Mouse (Mus musculus): ENCODE results near the gene Mrpl2. TPM values are rescaled to one million over a fixed set of nuclear protein-coding genes. Genes with fewer than 3 reads are reported as not detected.

The Mrpl2 gene
- polyA plus RNA-seq, 1 experiment = 116 TPM

- H3K27ac ChIP-seq (ENCODE audit: insufficient read depth, low read depth, low read length) = no peak overlapping the region
- TF ChIP-seq POLR2A (IDR thresholded peaks at IDR 0.05; ENCODE audit: low read depth, low read length) = no peak
- TF ChIP-seq CTCF (conservative IDR thresholded peaks at IDR 0.05; ENCODE audit: insufficient read depth, insufficient read length, low read depth, low read length) = no peak
Observed at GRCm38 (mm10) chr17:46639929-46640328, 6.1 kb upstream of the Mrpl2 start.

GRCm38 (mm10) chr17:46642060-46642459, 4.0 kb upstream of the Mrpl2 start:
- DNase-seq = no peak
- Histone ChIP-seq H3K27ac (ENCODE audit: insufficient read depth, low read depth, low read length) (no peak overlapping the region), H3K36me3 (ENCODE audit: control insufficient read depth, insufficient read depth, low read length) (peaks cover 3% of the 10 kb centered on the region), H3K4me3 (ENCODE audit: insufficient read depth, low read depth, low read length) (no peak overlapping the region), H3K27me3 (replicated peaks; ENCODE audit: control insufficient read depth, insufficient read depth, low read length) (no peaks in the 10 kb centered on the region), H3K4me1 (ENCODE audit: control insufficient read depth, insufficient read depth, low read length) (peaks cover 9% of the 10 kb centered on the region; the same call in 1 of the 2 replicates)
- 93% methylated on average over 17 of the region's 17 CpGs for WGBS
- TF ChIP-seq CTCF (conservative IDR thresholded peaks at IDR 0.05; ENCODE audit: insufficient read depth, insufficient read length, low read depth, low read length) = no peak
- TF ChIP-seq POLR2A (IDR thresholded peaks at IDR 0.05; ENCODE audit: low read depth, low read length) = no peak

More at GRCm38 (mm10) chr17:46639929-46640328, 6.1 kb upstream of the Mrpl2 start:
- Histone ChIP-seq H3K4me3 (ENCODE audit: insufficient read depth, low read depth, low read length) (no peak overlapping the region), H3K36me3 (ENCODE audit: control insufficient read depth, insufficient read depth, low read length) (peaks cover 3% of the 10 kb centered on the region), H3K4me1 (ENCODE audit: control insufficient read depth, insufficient read depth, low read length) (peaks cover 9% of the 10 kb centered on the region; the same call in 1 of the 2 replicates), H3K27me3 (replicated peaks; ENCODE audit: control insufficient read depth, insufficient read depth, low read length) (no peaks in the 10 kb centered on the region)
- 67% methylated on average over 9 of the region's 9 CpGs for WGBS
- DNase-seq = peak; percentile 18

- peaks cover 9% of the 10 kb centered on the region; the same call in 1 of the 2 replicates for H3K4me1 ChIP-seq (ENCODE audit: control insufficient read depth, insufficient read depth, low read length)
- H3K27ac ChIP-seq (ENCODE audit: insufficient read depth, low read depth, low read length) = peak overlapping the region; percentile 94
- TF ChIP-seq POLR2A (IDR thresholded peaks at IDR 0.05; ENCODE audit: low read depth, low read length) (no peak), CTCF (conservative IDR thresholded peaks at IDR 0.05; ENCODE audit: insufficient read depth, insufficient read length, low read depth, low read length) (no peak)
- 65% methylated on average over 12 of the region's 12 CpGs for WGBS
- no peak for DNase-seq
- H3K27me3 ChIP-seq (replicated peaks; ENCODE audit: control insufficient read depth, insufficient read depth, low read length) = no peaks in the 10 kb centered on the region
- H3K4me3 ChIP-seq (ENCODE audit: insufficient read depth, low read depth, low read length) = peak overlapping the region; percentile 78
- H3K36me3 ChIP-seq (ENCODE audit: control insufficient read depth, insufficient read depth, low read length) = peaks cover 3% of the 10 kb centered on the region
Observed at GRCm38 (mm10) chr17:46644152-46644805, 1.8 kb upstream of the Mrpl2 start.

GRCm38 (mm10) chr17:46644916-46645475, 1.0 kb upstream of the Mrpl2 start:
- Histone ChIP-seq H3K4me3 (ENCODE audit: insufficient read depth, low read depth, low read length) (peak overlapping the region; percentile 78), H3K36me3 (ENCODE audit: control insufficient read depth, insufficient read depth, low read length) (peaks cover 3% of the 10 kb centered on the region), H3K27me3 (replicated peaks; ENCODE audit: control insufficient read depth, insufficient read depth, low read length) (no peaks in the 10 kb centered on the region), H3K27ac (ENCODE audit: insufficient read depth, low read depth, low read length) (peak overlapping the region; percentile 94), H3K4me1 (ENCODE audit: control insufficient read depth, insufficient read depth, low read length) (peaks cover 9% of the 10 kb centered on the region; the same call in 1 of the 2 replicates)
- 2% methylated on average over 11 of the region's 11 CpGs for WGBS
- TF ChIP-seq POLR2A (IDR thresholded peaks at IDR 0.05; ENCODE audit: low read depth, low read length) = peak; percentile 53
- no peak for TF ChIP-seq CTCF (conservative IDR thresholded peaks at IDR 0.05; ENCODE audit: insufficient read depth, insufficient read length, low read depth, low read length)
- DNase-seq = peak; percentile 96

- no peak for TF ChIP-seq CTCF (conservative IDR thresholded peaks at IDR 0.05; ENCODE audit: insufficient read depth, insufficient read length, low read depth, low read length)
- no peaks in the 10 kb centered on the region for H3K27me3 ChIP-seq (replicated peaks; ENCODE audit: control insufficient read depth, insufficient read depth, low read length)
- H3K27ac ChIP-seq (ENCODE audit: insufficient read depth, low read depth, low read length) = peak overlapping the region; percentile 94
- peaks cover 3% of the 10 kb centered on the region for H3K36me3 ChIP-seq (ENCODE audit: control insufficient read depth, insufficient read depth, low read length)
- WGBS = under 1% methylated on average over 19 of the region's 19 CpGs
- H3K4me1 ChIP-seq (ENCODE audit: control insufficient read depth, insufficient read depth, low read length) = peaks cover 11% of the 10 kb centered on the region
- H3K4me3 ChIP-seq (ENCODE audit: insufficient read depth, low read depth, low read length) = peak overlapping the region; percentile 94
- DNase-seq = no peak
Observed at GRCm38 (mm10) chr17:46646322-46646662, 263 bp downstream of the Mrpl2 start.

GRCm38 (mm10) chr17:46647279-46647678, 1.2 kb downstream of the Mrpl2 start:
- Histone ChIP-seq H3K4me1 (ENCODE audit: control insufficient read depth, insufficient read depth, low read length) (peaks cover 11% of the 10 kb centered on the region), H3K4me3 (ENCODE audit: insufficient read depth, low read depth, low read length) (no peak overlapping the region), H3K27ac (ENCODE audit: insufficient read depth, low read depth, low read length) (no peak overlapping the region), H3K36me3 (ENCODE audit: control insufficient read depth, insufficient read depth, low read length) (no peaks in the 10 kb centered on the region), H3K27me3 (replicated peaks; ENCODE audit: control insufficient read depth, insufficient read depth, low read length) (no peaks in the 10 kb centered on the region)
- 91% methylated on average over 7 of the region's 7 CpGs for WGBS
- TF ChIP-seq CTCF (conservative IDR thresholded peaks at IDR 0.05; ENCODE audit: insufficient read depth, insufficient read length, low read depth, low read length) (no peak), POLR2A (IDR thresholded peaks at IDR 0.05; ENCODE audit: low read depth, low read length) (no peak)
- no peak for DNase-seq

- WGBS = 88% methylated on average over 9 of the region's 9 CpGs
- peaks cover 8% of the 10 kb centered on the region for H3K4me1 ChIP-seq (ENCODE audit: control insufficient read depth, insufficient read depth, low read length)
Observed at GRCm38 (mm10) chr17:46648436-46648835, 2.4 kb downstream of the Mrpl2 start.

More at GRCm38 (mm10) chr17:46648436-46648835, 2.4 kb downstream of the Mrpl2 start:
- H3K4me3 ChIP-seq (ENCODE audit: insufficient read depth, low read depth, low read length) = no peak overlapping the region
- no peaks in the 10 kb centered on the region for H3K36me3 ChIP-seq (ENCODE audit: control insufficient read depth, insufficient read depth, low read length)
- TF ChIP-seq CTCF (conservative IDR thresholded peaks at IDR 0.05; ENCODE audit: insufficient read depth, insufficient read length, low read depth, low read length) (no peak), POLR2A (IDR thresholded peaks at IDR 0.05; ENCODE audit: low read depth, low read length) (no peak)
- DNase-seq = no peak
- no peak overlapping the region for H3K27ac ChIP-seq (ENCODE audit: insufficient read depth, low read depth, low read length)
- H3K27me3 ChIP-seq (replicated peaks; ENCODE audit: control insufficient read depth, insufficient read depth, low read length) = no peaks in the 10 kb centered on the region

Measured in kidney, adult 2 months (tissue).